Mouse (Mus musculus) layer of hippocampus, adult 11-12 months (tissue): Measurements from ENCODE around the gene Tsg101.
"Not testable (repeated sequence)": the region's sequence is repeated elsewhere in the genome, so short reads cannot be mapped to it uniquely, and the experiment has no call there.

Experiments used
- DNase-seq: peaks from one replicate; pipeline ENCODE4 v3.0.0; 2022; ENCODE audit warnings: low spot score

Gene Tsg101

DNA sequence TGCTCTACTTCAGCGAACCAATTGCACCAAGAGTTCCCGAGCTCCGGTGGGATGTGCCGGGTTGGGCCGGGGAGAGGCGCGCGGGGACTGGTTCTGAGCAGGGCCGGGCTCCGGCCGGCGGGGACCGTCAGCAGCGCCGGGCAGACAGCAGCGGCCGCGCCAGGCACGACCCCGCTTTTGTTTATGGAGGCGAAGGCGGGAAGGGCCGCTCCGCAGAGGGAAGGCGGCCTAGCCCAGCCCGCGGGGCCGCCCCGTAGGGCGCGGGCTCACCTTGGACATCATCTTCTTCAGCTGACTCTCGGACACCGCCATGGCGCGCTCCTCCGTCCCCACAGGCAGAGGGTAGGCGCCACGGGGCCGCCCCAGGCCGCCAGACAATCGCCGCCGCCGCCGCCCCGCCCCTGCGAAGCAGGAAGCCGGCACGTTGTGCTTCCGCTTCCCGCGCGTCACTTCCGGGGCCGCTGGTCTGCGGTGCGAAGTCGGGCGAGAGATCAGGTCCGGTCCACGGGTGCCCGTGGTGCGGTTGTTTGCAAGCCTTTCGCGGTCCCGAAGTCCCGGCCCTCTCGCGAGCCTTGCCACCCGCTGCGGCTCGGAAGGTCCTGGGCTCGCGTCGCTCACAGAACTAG, at the start of gene Tsg101:
Gene Tsg101, minus strand, starts transcription at position 419 of the 626 bp plus-strand sequence.
- DNase-seq = peak; percentile 90

DNA sequence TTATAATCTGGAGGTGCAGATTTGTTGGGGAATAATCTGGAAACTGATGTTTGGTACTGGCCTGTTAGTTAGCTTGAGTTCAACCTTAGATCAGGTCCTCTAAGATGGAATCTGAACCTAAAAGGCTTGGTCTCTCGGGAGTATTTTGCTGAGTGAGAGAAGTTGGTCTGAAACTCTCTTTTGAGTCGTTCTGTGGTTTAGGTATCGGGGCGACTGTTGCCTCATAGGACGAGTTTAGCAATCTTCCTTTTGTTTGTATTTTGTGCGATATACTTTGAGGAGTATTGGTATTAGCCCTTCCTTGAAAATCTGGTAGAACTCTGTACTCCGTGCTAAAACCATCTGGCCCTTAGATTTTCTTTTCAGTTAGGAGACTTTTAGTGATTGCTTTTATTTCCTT, 44.3 kb upstream of the Tsg101 start:
- DNase-seq = no peak

DNA sequence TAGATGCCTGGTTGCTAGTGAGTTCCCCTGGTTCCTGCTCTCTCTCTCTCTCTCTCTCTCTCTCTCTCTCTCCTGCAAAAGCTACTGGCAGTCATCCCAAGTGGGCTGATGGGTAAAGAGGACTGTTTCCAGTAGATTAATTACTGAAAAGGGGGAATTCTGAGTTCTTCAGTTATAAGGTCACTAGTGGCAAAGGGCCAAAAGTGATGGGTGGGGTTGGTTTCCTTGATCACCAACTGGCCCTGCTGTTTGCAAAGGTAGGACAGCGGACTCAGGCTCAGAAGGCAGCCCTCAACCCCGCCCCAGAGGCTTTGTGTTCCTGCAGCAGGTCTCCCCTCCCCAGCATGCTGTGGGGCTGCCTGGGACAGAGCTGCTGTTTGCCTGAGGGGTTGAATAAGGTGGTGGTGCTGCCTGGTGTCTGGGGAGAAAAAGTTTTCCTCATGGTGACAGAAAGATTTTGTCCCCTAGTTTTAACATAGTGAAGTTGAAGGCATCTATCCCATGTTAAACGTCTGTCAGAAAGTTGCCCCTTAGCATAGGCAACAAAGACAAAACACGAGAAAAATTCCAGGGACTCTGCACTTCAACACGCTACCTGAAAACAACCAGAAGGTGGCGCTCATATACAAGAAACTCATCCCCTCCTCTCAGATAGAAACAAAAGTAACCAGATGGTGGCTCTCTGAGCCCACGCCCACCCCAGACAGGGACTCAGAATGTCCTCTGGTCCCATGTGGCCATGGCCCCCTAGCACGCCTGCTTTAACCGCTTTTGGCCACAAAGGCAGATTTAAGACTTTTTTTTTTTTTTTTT, 43.2 kb upstream of the Tsg101 start:
- peak; percentile 85 for DNase-seq

DNA sequence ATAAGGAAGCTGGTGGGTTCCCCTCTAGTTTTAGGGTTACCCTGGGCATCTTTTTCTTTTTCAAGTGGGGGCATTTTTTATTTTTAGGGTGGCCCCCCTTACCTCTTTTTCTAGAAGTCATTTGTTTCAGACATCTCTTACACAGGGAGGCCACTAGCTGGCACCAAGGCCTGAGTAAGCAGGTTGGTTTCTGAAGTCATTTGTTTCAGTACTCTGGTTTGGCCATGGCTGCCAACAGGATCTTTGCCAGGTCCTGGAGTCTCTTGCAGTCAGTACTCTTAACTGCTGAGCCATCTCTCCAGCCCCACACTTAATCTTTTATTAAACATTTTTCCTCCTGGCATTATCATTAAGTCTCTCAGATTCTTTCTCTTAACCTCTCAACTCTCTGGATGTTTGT, 42.4 kb upstream of the Tsg101 start:
- no peak for DNase-seq

DNA sequence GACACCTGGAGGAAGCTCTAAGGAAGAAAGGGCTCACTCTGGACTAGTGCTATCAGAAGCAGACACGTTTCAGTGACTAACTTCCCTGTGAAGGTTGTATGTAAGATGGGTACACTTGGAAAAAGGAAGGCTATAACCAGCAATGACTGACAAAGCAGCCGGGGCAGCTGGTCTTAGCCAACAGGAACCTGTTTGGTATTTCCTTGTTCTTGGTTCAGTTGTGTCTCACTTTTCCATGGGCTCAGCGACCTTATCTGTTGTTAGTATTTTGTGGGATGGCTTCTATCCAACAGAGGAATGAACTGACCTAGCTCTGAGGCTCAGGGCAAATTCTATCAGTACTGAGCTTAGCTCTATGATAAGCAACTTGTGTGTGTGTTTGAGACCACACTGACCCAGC, 41.2 kb upstream of the Tsg101 start:
- DNase-seq = no peak

DNA sequence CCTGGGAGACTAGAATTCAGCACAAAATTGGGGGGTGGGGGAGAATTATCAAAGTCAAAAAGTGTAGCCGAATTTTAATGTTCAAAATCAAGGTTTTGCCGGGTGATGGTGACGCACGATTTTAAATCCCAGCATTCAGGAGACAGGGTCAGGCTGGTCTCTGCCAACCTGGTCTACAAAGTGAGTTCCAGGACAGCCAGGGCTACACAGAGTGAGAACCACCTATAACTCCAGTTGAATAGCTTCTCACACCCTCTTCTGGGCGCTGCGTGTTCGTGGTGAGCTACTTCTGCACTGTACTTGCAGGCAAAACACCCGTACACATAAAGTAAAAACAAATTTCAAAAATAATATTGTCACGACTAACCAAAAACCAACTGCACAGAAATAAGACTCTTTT, 39.1 kb upstream of the Tsg101 start:
- DNase-seq = no peak

DNA sequence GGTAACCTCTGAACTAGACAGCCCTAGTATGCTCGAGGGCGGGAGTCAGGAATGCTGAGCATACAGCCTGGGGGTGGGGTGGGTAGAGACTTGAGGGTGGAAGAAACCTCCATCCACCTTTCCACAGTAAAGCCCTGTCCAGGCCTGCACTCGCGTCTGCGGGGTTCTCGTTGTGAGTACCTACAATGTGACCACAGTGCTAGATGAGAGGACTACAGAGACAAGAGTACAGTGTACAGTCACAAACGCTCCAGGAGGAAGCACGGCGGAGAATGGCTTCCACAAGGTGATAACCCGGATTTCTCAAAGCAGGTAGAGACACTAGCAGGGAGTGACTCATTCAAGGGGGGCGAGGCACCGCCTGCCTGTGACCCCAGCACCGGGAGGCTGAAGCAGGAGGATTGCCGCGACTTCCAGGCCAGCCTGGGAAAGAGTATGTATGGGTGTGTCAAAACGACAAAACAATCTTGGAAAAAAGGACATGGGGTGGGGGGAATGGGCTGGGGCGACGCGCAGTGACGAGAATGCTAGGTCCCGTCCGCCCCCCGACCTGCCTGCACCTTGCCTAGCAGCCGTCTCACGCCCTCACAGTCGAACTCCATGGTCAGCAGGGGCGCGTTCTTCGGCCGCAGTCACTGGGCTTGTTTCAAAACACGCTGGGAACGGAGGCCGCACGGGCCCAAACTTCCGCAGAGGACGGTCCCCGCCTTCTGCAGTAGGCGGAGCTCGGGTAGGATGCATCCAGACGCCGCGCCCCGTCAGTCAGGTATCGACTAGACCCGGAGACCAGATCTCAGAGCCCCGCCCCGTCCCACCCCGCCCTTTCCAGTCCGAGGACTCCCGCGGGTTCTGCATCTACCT, 38.3 kb upstream of the Tsg101 start, which contains the start of gene Uevld:
Gene Uevld, minus strand, starts transcription at position 697 of the 861 bp plus-strand sequence.
- peak; percentile 91 for DNase-seq

DNA sequence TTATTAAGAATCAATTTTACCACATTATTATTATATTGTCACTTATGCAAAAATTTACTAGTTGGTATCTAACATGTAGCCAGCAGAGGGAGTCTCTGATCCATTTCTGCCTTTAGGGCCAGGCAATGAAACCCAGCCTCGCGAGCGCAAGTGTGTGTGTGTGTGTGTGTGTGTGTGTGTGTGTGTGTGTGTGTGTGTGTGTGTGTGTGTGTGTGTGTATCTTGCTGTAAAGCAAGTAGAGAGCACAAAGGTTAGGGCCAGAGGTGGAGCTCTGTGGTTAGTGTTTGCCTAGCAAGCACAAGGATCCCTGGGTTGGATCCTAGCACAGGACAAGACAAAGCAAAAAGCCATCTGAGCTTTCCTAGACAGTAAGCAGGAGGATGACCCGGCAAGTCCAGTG, 16.1 kb upstream of the Tsg101 start:
- DNase-seq = no peak

DNA sequence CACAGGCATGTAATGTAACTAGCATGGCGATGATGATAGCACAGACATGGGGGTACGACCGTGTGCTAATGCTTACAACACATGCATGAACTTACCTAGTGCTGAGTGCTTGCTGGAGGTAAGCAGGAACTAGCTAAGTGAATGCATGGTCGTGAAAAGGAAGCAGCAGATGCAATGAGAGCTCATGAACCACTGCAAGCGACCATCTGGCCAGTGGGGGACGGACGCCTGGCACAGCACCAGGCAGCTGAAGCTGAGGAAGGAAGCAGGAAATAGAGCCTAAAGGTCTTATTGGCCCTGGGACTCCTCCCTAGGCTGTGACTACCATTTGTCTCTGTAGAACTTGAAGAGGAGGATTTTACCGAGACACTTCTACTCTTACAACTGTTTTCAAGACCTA, 15.0 kb upstream of the Tsg101 start:
- DNase-seq = no peak

DNA sequence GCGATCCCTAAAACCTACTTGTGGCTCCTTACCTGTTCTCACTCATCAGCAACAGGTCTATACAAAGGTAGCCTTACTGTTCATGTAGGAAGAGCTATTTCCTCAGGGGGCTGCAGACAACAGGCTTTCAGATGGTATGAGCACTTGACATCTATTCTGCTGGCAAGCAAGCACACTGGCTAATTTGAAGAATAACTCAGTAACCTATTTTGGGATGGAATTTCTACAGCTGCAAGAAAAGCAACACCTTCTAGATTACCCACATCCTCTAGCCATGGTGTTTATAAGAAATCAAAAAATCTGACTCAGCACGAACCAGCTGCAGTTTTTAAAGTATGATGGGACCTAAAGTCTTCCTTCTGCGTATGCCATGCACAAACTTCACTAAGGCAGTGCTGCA, 11.6 kb upstream of the Tsg101 start:
- no peak for DNase-seq

DNA sequence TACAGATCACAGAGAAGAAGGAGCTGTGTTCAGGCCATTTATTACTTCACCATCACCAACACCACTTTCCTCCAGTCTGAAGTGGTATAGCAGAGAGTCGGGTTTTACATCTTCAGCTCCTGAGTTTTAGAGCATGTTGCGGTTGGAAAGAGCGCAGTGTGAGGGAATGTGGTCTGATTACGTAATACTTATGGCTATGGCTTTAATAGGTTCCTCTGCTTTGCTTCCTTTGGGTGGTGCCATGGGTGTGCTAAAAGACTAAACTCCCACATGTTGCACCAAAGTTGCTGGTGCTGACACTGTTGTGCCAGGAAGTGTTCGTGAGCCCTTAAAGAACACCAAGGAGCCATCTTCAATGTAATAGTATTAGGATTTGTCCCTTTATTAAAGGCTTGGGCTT, 8.5 kb upstream of the Tsg101 start:
- DNase-seq = no peak

DNA sequence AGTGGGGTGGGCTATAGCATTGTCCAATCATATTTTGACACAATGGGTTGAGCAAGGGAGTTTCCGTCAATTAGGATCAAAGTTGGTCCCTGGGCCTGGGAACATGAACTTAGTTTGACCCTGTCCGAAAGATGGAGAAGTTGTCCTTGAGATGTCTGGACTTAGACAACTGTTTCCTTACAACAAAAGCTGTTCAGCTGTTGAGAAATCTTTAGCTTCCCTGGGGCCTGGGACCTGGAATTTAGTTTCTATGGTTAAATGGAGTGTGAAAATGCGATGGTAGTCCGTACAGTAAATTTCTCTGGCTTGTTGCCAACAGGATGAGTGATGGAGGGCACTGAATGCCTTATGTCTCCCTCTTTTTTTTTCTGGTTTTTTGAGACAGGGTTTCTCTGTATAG, 2.3 kb upstream of the Tsg101 start:
- no peak for DNase-seq

DNA sequence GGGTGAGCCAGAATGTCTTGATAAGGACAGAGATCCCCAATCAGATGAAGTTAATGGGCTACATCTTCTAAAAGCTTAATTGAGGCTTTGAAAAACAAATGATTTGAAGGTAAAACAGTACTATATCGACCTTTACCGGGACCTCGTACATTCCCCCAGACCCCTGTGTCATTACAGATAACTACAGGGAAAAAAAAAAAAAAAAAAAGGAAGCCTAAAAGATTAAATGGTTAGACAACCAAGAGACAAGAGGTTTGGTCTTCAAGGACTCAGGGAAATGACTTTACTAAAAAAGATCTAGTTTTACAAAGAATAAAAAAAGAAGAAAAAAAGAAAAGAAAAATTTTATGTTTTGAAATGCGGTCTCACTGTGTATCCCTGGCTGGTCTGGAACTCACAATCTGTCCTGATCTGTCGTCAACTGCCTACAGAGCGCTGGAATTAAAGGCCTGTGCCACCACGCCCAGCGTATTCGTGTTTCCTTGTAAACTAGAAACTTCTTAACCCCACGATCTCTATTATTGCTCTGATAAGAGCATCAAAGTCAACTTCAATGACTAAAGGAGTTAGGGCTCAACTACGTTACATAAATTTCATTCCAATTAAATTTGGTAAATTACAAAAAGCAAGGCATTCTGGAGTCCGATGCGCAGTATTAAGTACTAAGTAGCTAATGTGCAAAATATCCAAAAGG, 944 bp downstream of the Tsg101 start:
- DNase-seq = no peak

DNA sequence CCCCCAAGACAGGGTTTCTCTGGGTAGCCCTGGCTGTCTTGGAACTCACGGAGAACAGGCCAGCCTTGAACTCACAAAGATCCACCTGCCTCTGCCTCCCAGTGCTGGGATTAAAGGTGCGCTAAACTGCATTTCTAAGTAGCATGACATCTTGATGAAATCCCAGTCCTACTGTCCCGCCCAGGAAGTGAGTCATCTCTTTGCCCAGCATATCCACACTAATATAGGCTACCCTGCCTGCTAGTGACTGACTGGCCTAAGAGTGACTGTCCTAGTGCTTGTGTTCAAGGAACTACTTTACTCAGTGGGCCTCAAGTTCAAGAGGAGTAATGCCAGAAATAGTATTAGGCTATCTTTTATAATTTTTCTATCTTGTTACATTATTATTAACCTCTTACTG, 3.4 kb downstream of the Tsg101 start:
- no peak for DNase-seq

DNA sequence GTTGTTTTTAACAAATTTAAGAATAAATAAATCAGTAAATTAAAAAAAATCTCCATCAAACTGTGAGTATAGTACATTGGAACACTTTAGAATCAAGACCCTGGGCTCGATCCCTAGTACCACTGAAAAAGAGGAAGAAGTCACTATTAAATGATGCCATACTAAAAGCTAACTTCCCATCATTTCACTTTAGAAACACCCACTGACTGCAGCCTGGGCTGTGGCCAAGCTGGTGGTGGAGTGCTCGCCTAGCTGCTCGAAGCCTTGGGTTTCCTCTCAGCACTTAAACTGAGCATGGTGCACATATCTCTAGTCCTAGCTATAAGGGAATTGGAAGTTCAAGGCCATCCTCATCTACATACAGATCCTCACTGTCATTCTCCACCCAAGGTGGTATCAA, 8.5 kb downstream of the Tsg101 start:
- no peak for DNase-seq

DNA sequence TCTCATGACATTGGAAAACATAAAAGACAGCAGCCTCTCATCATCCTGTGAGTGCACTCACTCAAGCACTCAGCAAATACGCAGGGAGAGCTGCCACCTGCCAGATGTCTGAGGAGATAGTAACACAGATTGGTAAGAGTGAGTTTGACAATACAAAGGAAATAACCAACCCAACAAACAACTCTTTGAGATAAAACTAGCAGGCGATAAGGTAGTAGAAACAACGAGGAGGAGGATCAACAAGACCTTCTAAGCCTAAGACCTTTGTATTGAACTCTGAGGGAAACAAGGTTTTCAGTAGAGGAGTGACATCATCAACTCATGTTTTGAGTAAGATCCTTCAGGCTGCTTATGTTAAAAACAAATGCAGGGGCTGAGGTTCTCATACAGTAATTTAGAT, 20.4 kb downstream of the Tsg101 start:
- no peak for DNase-seq

DNA sequence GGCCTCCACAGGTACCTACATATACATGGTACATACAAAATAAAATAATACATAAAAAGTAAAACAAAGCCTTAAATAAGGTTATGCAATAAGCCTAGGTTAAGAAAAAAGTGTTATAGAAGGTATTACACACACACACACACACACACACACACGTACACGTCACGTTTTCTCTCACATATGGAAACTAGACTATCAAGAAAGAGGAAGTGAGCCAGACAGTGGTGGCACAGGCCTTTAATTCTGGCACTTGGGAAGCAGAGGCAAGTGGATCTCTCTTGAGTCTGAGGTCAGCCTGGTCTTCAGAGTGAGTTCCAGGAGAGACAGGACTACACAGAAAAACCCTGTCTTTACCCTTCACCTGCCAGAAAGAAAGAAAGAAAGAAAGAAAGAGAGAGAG, 24.3 kb downstream of the Tsg101 start:
- DNase-seq = no peak

DNA sequence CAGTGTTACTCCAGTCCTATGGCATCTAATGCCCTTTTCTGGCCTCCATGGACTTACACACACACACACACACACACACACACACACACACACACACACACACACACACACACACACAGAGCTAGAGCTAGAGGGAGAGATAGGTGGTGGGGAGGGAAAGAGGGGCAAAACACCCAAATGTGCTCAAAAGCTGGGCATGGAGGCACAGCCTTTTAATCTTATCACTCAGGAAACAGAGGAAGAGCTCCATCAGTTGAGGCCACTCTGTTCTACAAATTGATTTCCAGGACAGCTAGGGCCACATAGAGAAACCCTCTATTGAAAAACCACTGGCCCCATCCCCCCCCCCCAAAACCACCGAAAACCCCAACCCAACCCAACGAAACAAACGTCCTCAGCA, 36.5 kb downstream of the Tsg101 start:
- DNase-seq = no peak

DNA sequence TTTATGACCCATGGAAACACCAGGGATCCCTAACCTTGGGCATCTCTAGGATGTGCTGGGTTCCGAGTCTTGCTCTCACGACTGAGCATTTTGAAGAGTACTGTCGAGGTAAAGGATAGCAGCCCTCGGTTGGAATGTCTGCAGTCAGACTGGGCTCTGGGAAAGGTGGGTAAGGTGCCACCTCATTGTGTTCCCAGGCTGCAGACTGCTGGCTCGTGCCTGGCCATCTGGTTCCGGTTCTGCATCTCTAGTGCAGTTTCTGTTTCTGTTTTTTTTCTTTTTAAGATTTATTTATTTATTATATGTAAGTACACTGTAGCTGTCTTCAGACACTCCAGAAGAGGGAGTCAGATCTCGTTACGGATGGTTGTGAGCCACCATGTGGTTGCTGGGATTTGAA, 37.8 kb downstream of the Tsg101 start:
- DNase-seq = not testable (repeated sequence)

DNA sequence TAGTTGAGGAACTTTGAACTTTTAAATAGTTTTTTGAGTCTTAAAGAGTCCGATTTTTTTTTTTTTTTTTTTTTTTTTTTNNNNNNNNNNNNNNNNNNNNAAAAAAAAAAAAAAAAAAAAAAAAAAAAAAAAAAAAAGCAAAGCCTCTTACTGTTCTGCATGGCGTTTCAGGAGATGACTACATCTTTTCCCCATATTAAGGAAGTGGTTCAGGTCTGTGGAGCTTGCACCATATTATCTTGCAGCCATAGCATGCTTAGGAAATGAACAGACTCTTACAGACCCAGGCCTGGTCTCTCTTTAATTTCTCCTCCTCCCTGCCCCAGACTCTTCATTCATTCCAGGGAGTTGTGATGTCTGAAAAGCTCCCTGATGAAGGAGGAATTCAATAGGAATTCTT, 38.8 kb downstream of the Tsg101 start:
- no peak for DNase-seq

DNA sequence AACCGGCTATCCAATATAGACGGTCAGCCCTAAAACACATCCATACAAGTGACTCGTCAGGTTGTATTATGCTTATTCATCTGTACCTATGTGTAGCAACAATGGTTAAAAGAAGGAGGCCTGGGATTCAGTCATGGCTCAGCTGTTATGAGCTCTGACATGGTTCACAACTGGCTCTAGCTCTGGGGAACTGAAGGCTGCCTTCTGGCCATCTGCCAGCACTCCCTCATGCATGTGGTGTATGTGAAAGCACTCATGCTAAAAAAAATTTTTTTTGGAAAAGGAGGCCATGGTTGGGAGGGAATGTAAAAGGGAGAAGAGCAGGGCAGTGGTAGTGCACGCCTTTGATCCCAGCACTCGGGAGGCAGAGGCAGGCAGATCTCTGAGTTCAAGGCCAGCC, 39.9 kb downstream of the Tsg101 start:
- DNase-seq = no peak

DNA sequence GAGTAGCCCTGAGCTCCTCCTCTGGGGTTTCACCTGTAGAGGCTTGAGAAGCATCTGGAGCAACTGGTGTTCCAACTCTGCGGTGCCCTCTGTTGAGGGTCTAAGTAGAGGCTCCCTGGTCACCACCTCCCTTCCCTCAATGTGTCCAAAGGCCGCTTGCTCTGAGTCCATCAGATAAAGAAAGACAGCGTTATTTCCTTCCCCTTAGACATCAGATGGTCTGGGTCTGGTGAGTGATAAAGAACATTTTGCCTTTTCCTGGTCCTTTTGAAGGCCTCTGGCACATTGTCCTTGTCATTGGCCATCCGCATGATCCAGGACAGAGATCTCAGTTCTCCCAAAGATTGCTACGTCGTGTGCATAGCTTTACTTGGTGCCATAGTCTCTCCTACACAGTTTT, 42.5 kb downstream of the Tsg101 start:
- DNase-seq = no peak
